Mouse (Mus musculus) spleen, adult 12 weeks (tissue): ENCODE results near the gene Fscn1.

Experiments used
- DNase-seq: peaks from one replicate; pipeline ENCODE4 v3.0.0; 2022; ENCODE audit warnings: low spot score

Fscn1 gene

GRCm38 (mm10) chr5:142959576-142960556, at the start of gene Fscn1:
Gene Fscn1 (plus strand): TSS chr5:142960343.
- DNase-seq = no peak

GRCm38 (mm10) chr5:142911629-142912028, 48.5 kb upstream of the Fscn1 start:
- no peak for DNase-seq

GRCm38 (mm10) chr5:142912320-142912719, 47.8 kb upstream of the Fscn1 start:
- no peak for DNase-seq

- no peak for DNase-seq
These were observed 47.4 kb upstream of the Fscn1 start for GRCm38 (mm10) chr5:142912739-142913138.

- no peak for DNase-seq
These were observed 44.9 kb upstream of the Fscn1 start for GRCm38 (mm10) chr5:142915231-142915630.

GRCm38 (mm10) chr5:142916593-142916992, 43.5 kb upstream of the Fscn1 start:
- no peak for DNase-seq

GRCm38 (mm10) chr5:142917402-142917801, 42.7 kb upstream of the Fscn1 start:
- no peak for DNase-seq

GRCm38 (mm10) chr5:142920311-142921073, 39.7 kb upstream of the Fscn1 start:
- peak; percentile 83 for DNase-seq

GRCm38 (mm10) chr5:142921074-142921459, 39.1 kb upstream of the Fscn1 start:
- DNase-seq = no peak

- DNase-seq = no peak
These were observed 37.9 kb upstream of the Fscn1 start for GRCm38 (mm10) chr5:142922251-142922650.

- no peak for DNase-seq
These were observed 36.4 kb upstream of the Fscn1 start for GRCm38 (mm10) chr5:142923781-142924180.

GRCm38 (mm10) chr5:142924336-142924959, 35.7 kb upstream of the Fscn1 start:
- no peak for DNase-seq

GRCm38 (mm10) chr5:142926204-142926939, 33.8 kb upstream of the Fscn1 start:
- no peak for DNase-seq

- DNase-seq = no peak
These were observed 33.3 kb upstream of the Fscn1 start for GRCm38 (mm10) chr5:142926940-142927228.

- no peak for DNase-seq
These were observed 32.7 kb upstream of the Fscn1 start for GRCm38 (mm10) chr5:142927341-142927930.

GRCm38 (mm10) chr5:142928749-142929399, 31.3 kb upstream of the Fscn1 start:
- peak; percentile 40 for DNase-seq

GRCm38 (mm10) chr5:142929400-142929752, 30.8 kb upstream of the Fscn1 start:
- no peak for DNase-seq

GRCm38 (mm10) chr5:142931241-142931745, 28.9 kb upstream of the Fscn1 start:
- DNase-seq = no peak

- peak; percentile 68 for DNase-seq
These were observed 28.0 kb upstream of the Fscn1 start for GRCm38 (mm10) chr5:142932084-142932685.

- no peak for DNase-seq
These were observed 27.4 kb upstream of the Fscn1 start for GRCm38 (mm10) chr5:142932731-142933130.
